Mouse (Mus musculus) limb, embryonic 13.5 days (tissue): ENCODE measurements around the gene Fxyd3. TPM values are rescaled to one million over a fixed set of nuclear protein-coding genes. Genes with fewer than 3 reads are reported as not detected.

Experiments
- ATAC-seq: fragments of 200-750 bp; cut with Nextera tagmentation; 2 replicates; pipeline ENCODE4 v1.8.0; 2017; ENCODE audit warnings: low read depth, moderate number of reproducible peaks, moderate TSS enrichment; ENCODE audit not compliant: low FRiP score
- H3K27ac ChIP-seq: fragments of 300-500 bp; sonication (generic); 2 replicates; pipeline ENCODE4 v1.5.1; 2015; ENCODE audit warnings: inconsistent platforms, mild to moderate bottlenecking, moderate library complexity
- H3K27me3 ChIP-seq: fragments of 300-500 bp; sonication (generic); 2 replicates; pipeline ENCODE4 v1.6.1; 2015; ENCODE audit warnings: mild to moderate bottlenecking, inconsistent platforms
- H3K36me3 ChIP-seq: fragments of 300-500 bp; sonication (generic); 2 replicates; pipeline ENCODE4 v1.6.1; 2015; ENCODE audit warnings: inconsistent platforms, mild to moderate bottlenecking, moderate library complexity
- H3K4me1 ChIP-seq: fragments of 300-500 bp; sonication (generic); 2 replicates; pipeline ENCODE4 v1.6.1; 2015; ENCODE audit warnings: inconsistent platforms
- H3K4me2 ChIP-seq: fragments of 300-500 bp; sonication (generic); replicated peaks from 2 replicates; pipeline ENCODE4 v1.6.1; 2015; ENCODE audit warnings: inconsistent platforms, mild to moderate bottlenecking, moderate library complexity
- H3K4me3 ChIP-seq: fragments of 300-500 bp; sonication (generic); 2 replicates; pipeline ENCODE4 v1.5.1; 2015; ENCODE audit warnings: moderate library complexity, mild to moderate bottlenecking, inconsistent platforms
- H3K9ac ChIP-seq: fragments of 300-500 bp; sonication (generic); 2 replicates; pipeline ENCODE4 v1.6.1; 2015; ENCODE audit warnings: mild to moderate bottlenecking, inconsistent platforms
- H3K9me3 ChIP-seq: fragments of 300-500 bp; sonication (generic); 2 replicates; pipeline ENCODE4 v1.6.1; 2016; ENCODE audit warnings: inconsistent platforms
- WGBS: fragments of 180-500 bp; shearing (Covaris S2); methylation state at CpG from one replicate; pipeline ENCODE4 v1.1.7; 2015; 5-methylcytosine and 5-hydroxymethylcytosine counted together
- polyA plus RNA-seq: library from polyadenylated mRNA; unstranded; fragments of >200 nt; fragmentation: Nextera tagmentation; extraction: Ambion mirVana; gene quantifications from 2 replicates; pipeline ENCODE4 v1.2.1, GENCODE M21; 2015

Gene Fxyd3
- polyA plus RNA-seq, 1 experiment from 2014 or later = 34.8 TPM

- H3K4me3 ChIP-seq = peak overlapping the region; percentile 25
- no peak overlapping the region for H3K9ac ChIP-seq
- H3K27ac ChIP-seq = no peak overlapping the region
- peaks cover 2% of the 10 kb centered on the region; the same call in 1 of the 2 replicates for H3K27me3 ChIP-seq
- peak; percentile 94 for ATAC-seq
- H3K36me3 ChIP-seq = no peaks in the 10 kb centered on the region
- H3K4me1 ChIP-seq = no peaks in the 10 kb centered on the region
- no peaks in the 10 kb centered on the region for H3K9me3 ChIP-seq
- 22% methylated on average over 14 of the region's 20 CpGs for WGBS
- peak overlapping the region; percentile 53 for H3K4me2 ChIP-seq
Measured at GRCm38 (mm10) chr7:31097583-31098248, 21.2 kb upstream of the Fxyd3 start.

- Histone ChIP-seq H3K4me1 (no peaks in the 10 kb centered on the region), H3K9ac (no peak overlapping the region), H3K27me3 (no peaks in the 10 kb centered on the region), H3K4me2 (no peak overlapping the region), H3K36me3 (no peaks in the 10 kb centered on the region), H3K27ac (no peak overlapping the region), H3K4me3 (no peak overlapping the region), H3K9me3 (no peaks in the 10 kb centered on the region)
- ATAC-seq = no peak
- WGBS = 69% methylated on average over 9 of the region's 9 CpGs
Measured at GRCm38 (mm10) chr7:31096892-31097564, 20.5 kb upstream of the Fxyd3 start.

DNA sequence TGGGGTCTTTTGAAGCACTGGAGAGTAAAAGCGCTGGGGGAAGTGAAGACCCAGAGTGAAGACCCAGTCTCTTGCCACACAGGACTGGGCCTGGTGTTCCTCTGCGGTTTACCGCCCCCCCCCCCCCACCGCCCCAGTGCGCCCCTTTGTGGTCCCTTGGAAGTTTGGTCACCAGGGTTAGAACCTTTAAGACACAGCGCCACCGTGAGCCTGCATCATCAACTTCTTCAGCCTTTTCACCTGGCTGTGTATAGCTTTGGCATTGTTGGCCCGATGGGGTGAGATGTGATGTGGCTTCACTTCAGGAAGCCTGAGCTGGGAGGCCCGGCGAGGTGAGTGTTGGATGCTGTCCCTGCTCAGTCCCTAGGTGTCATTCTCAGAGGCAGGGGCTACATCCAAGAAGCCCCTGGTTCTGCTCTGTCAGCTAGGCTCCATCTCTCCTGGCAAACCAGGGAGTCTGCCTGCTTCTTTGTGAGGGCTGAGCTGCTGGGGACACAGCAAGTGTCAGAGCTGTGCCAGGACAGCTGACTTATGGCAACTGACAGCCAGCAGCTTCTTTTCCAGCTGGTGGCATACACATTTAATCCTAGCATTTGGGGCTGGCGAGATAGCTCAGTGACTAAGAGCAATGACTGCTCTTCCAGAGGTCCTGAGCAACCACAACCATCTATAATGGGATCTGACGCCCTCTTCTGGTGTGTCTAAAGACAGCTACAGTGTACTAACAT is 18.4 kb upstream of the Fxyd3 start:
- H3K36me3 ChIP-seq = no peaks in the 10 kb centered on the region
- ATAC-seq = no peak
- no peaks in the 10 kb centered on the region for H3K4me1 ChIP-seq
- no peak overlapping the region for H3K4me2 ChIP-seq
- H3K27me3 ChIP-seq = no peaks in the 10 kb centered on the region
- H3K9me3 ChIP-seq = no peaks in the 10 kb centered on the region
- WGBS = 31% methylated on average over 11 of the region's 12 CpGs
- no peak overlapping the region for H3K4me3 ChIP-seq
- no peak overlapping the region for H3K9ac ChIP-seq
- H3K27ac ChIP-seq = no peak overlapping the region

- Histone ChIP-seq H3K4me1 (peaks cover 11% of the 10 kb centered on the region; the same call in 1 of the 2 replicates), H3K9me3 (no peaks in the 10 kb centered on the region), H3K27ac (no peak overlapping the region), H3K4me3 (no peak overlapping the region), H3K4me2 (no peak overlapping the region), H3K27me3 (no peaks in the 10 kb centered on the region), H3K9ac (no peak overlapping the region), H3K36me3 (no peaks in the 10 kb centered on the region)
- WGBS = 84% methylated on average over 2 of the region's 2 CpGs
- no peak for ATAC-seq
Measured at GRCm38 (mm10) chr7:31089721-31090120, 13.2 kb upstream of the Fxyd3 start.

GRCm38 (mm10) chr7:31088206-31088605 is 11.7 kb upstream of the Fxyd3 start:
- Histone ChIP-seq H3K9me3 (no peaks in the 10 kb centered on the region), H3K4me1 (peaks cover 18% of the 10 kb centered on the region), H3K27ac (no peak overlapping the region), H3K4me2 (no peak overlapping the region), H3K36me3 (no peaks in the 10 kb centered on the region), H3K9ac (no peak overlapping the region), H3K27me3 (no peaks in the 10 kb centered on the region), H3K4me3 (no peak overlapping the region)
- no peak for ATAC-seq
- 62% methylated on average over 3 of the region's 3 CpGs for WGBS

- no peaks in the 10 kb centered on the region for H3K27me3 ChIP-seq
- H3K36me3 ChIP-seq = no peaks in the 10 kb centered on the region
- H3K4me3 ChIP-seq = no peak overlapping the region
- 57% methylated on average over 2 of the region's 2 CpGs for WGBS
- H3K4me1 ChIP-seq = peaks cover 19% of the 10 kb centered on the region
- H3K27ac ChIP-seq = no peak overlapping the region
- ATAC-seq = no peak
- no peak overlapping the region for H3K4me2 ChIP-seq
- no peak overlapping the region for H3K9ac ChIP-seq
- no peaks in the 10 kb centered on the region for H3K9me3 ChIP-seq
Measured at GRCm38 (mm10) chr7:31087262-31087661, 10.8 kb upstream of the Fxyd3 start.

GRCm38 (mm10) chr7:31086175-31086755 is 9.8 kb upstream of the Fxyd3 start:
- H3K9me3 ChIP-seq = no peaks in the 10 kb centered on the region
- 0 out of 2 replicates have a peak overlapping the region, but pooled peaks have one; percentile 48 for H3K27ac ChIP-seq
- H3K4me2 ChIP-seq = no peak overlapping the region
- H3K4me3 ChIP-seq = no peak overlapping the region
- 88% methylated on average over 9 of the region's 9 CpGs for WGBS
- peaks cover 19% of the 10 kb centered on the region for H3K4me1 ChIP-seq
- H3K9ac ChIP-seq = no peak overlapping the region
- no peaks in the 10 kb centered on the region for H3K36me3 ChIP-seq
- ATAC-seq = no peak
- H3K27me3 ChIP-seq = no peaks in the 10 kb centered on the region

DNA sequence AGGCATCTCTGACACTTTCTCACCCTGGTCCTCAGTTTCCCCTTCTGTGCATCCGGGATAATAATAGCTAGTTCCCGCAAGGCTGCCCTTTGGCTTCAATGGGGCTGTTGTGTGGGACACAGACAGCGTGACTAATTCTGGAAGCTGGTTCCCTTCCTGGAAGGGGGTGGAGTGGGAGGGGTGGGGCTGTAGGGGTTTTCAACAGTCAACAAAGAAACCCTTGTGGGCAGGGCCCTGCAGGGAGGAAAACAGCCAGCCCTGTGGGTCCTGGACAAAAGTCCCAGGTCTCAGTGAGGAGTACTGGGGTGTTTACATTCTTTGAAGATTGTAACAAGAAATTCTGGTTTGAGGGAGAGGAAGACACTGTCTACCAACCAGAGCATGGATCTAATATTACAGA is 8.7 kb upstream of the Fxyd3 start:
- Histone ChIP-seq H3K27me3 (no peaks in the 10 kb centered on the region), H3K4me1 (peaks cover 19% of the 10 kb centered on the region), H3K27ac (peak overlapping the region; percentile 53; the same call in 1 of the 2 replicates), H3K36me3 (no peaks in the 10 kb centered on the region), H3K9ac (no peak overlapping the region), H3K9me3 (no peaks in the 10 kb centered on the region), H3K4me3 (no peak overlapping the region), H3K4me2 (no peak overlapping the region)
- WGBS = 55% methylated on average over 3 of the region's 3 CpGs
- ATAC-seq = no peak

- Histone ChIP-seq H3K4me3 (no peak overlapping the region), H3K4me2 (no peak overlapping the region), H3K27ac (peak overlapping the region; percentile 56; the same call in 1 of the 2 replicates), H3K9ac (no peak overlapping the region), H3K27me3 (no peaks in the 10 kb centered on the region), H3K9me3 (no peaks in the 10 kb centered on the region), H3K36me3 (no peaks in the 10 kb centered on the region), H3K4me1 (peaks cover 19% of the 10 kb centered on the region)
- 47% methylated on average over 9 of the region's 9 CpGs for WGBS
- ATAC-seq = no peak
Measured at GRCm38 (mm10) chr7:31084140-31084539, 7.6 kb upstream of the Fxyd3 start.

GRCm38 (mm10) chr7:31082831-31083588 is 6.5 kb upstream of the Fxyd3 start:
- H3K4me2 ChIP-seq = no peak overlapping the region
- no peak overlapping the region for H3K9ac ChIP-seq
- no peaks in the 10 kb centered on the region for H3K27me3 ChIP-seq
- no peaks in the 10 kb centered on the region for H3K9me3 ChIP-seq
- no peak for ATAC-seq
- H3K36me3 ChIP-seq = no peaks in the 10 kb centered on the region
- peaks cover 19% of the 10 kb centered on the region for H3K4me1 ChIP-seq
- H3K27ac ChIP-seq = no peak overlapping the region
- 59% methylated on average over 14 of the region's 14 CpGs for WGBS
- H3K4me3 ChIP-seq = no peak overlapping the region

GRCm38 (mm10) chr7:31082106-31082505 is 5.6 kb upstream of the Fxyd3 start:
- no peak overlapping the region for H3K4me3 ChIP-seq
- H3K9ac ChIP-seq = no peak overlapping the region
- no peak for ATAC-seq
- no peak overlapping the region for H3K4me2 ChIP-seq
- H3K9me3 ChIP-seq = no peaks in the 10 kb centered on the region
- peaks cover 24% of the 10 kb centered on the region for H3K4me1 ChIP-seq
- H3K27me3 ChIP-seq = no peaks in the 10 kb centered on the region
- no peaks in the 10 kb centered on the region for H3K36me3 ChIP-seq
- no peak overlapping the region for H3K27ac ChIP-seq
